Mouse (Mus musculus) forebrain, embryonic 14.5 days (tissue): ENCODE results near the gene Hist1h3e. TPM values are rescaled to one million over a fixed set of nuclear protein-coding genes. Genes with fewer than 3 reads are reported as not detected.
"Not testable (repeated sequence)": the region's sequence is repeated elsewhere in the genome, so short reads cannot be mapped to it uniquely, and the experiment has no call there.

Source experiments
- ATAC-seq: fragments of 200-750 bp; cut with Nextera tagmentation; 2 replicates; pipeline ENCODE4 v1.8.0; 2017; ENCODE audit warnings: mild to moderate bottlenecking, moderate library complexity
- DNase-seq: peaks from one replicate; pipeline ENCODE4 v3.0.0-alpha.2; 2015; ENCODE audit warnings: low spot score
- H3K27ac ChIP-seq: fragments of 300-500 bp; sonication (generic); 2 replicates; pipeline ENCODE4 v1.5.1; 2014; ENCODE audit warnings: low read depth, mild to moderate bottlenecking, control low read depth, low read length, moderate library complexity
- H3K27me3 ChIP-seq: fragments of 300-500 bp; sonication (generic); replicated peaks from 2 replicates; pipeline ENCODE4 v1.6.1; 2014; ENCODE audit warnings: low read length, control low read depth, mixed read lengths; ENCODE audit not compliant: control insufficient read depth, insufficient read depth
- H3K36me3 ChIP-seq: fragments of 300-500 bp; sonication (generic); 2 replicates; pipeline ENCODE4 v1.6.1; 2014; ENCODE audit warnings: low read length, control low read depth; ENCODE audit not compliant: control insufficient read depth, insufficient read depth
- H3K4me1 ChIP-seq: fragments of 300-500 bp; sonication (generic); 2 replicates; pipeline ENCODE4 v1.6.1; 2014; ENCODE audit warnings: antibody characterized with exemption, low read length, control low read depth; ENCODE audit not compliant: control insufficient read depth, insufficient read depth
- H3K4me2 ChIP-seq: fragments of 300-500 bp; sonication (generic); 2 replicates; pipeline ENCODE4 v1.6.1; 2014; ENCODE audit warnings: mild to moderate bottlenecking, control low read depth, low read length
- H3K4me3 ChIP-seq: fragments of 300-500 bp; sonication (generic); 2 replicates; pipeline ENCODE4 v1.5.1; 2014; ENCODE audit warnings: low read depth, low read length, control low read depth
- H3K9ac ChIP-seq: fragments of 300-500 bp; sonication (generic); 2 replicates; pipeline ENCODE4 v1.6.1; 2014; ENCODE audit warnings: mild to moderate bottlenecking, low read length, control low read depth, moderate library complexity
- H3K9me3 ChIP-seq: fragments of 300-500 bp; sonication (generic); replicated peaks from 2 replicates; pipeline ENCODE4 v1.6.1; 2016; ENCODE audit warnings: low read length, control low read depth, mixed read lengths; ENCODE audit not compliant: control insufficient read depth
- WGBS: fragments of 180-500 bp; shearing (Covaris S2); extraction: QIAGEN DNeasy Blood & Tissue Kit; methylation state at CpG from one replicate; pipeline ENCODE4 v1.1.7; 2014; 5-methylcytosine and 5-hydroxymethylcytosine counted together
- polyA plus RNA-seq: library from polyadenylated mRNA; unstranded; fragments of >200 nt; fragmentation: Nextera tagmentation; extraction: Ambion mirVana; gene quantifications from 2 replicates; pipeline ENCODE4 v1.2.1, GENCODE M21; 2014

The Hist1h3e gene
- 3.4 and 5.7 TPM in 2 replicates for polyA plus RNA-seq

GRCm38 (mm10) chr13:23561883-23562659 lies at the start of gene Hist1h3e:
TSS of gene Hist1h3e (minus strand) at chr13:23562369.
- WGBS = under 1% methylated on average over 33 of the region's 67 CpGs

DNA sequence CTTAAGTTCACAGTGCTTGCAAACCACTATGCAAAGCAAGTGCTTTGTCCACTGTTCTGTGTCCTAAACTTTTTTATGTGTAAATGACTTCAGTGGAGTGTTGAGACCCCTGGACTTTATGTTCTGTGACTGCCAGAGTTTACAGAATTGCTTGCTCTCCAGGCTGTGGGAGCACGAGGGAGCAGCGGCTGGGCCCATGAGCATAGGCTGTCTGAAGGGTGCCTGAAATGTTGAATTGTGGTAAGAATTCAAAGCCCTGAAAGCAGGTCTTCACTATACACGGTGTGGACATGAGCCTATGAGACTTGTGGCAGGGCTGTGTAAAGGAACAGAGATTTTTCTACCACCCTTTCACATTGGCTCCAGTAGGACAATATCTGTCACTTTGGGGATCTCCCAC lies 49.5 kb upstream of the Hist1h3e start:
- no peak overlapping the region for H3K4me3 ChIP-seq
- H3K4me2 ChIP-seq = no peak overlapping the region
- H3K27ac ChIP-seq = no peak overlapping the region
- WGBS = 91% methylated on average over 3 of the region's 3 CpGs
- no peaks in the 10 kb centered on the region for H3K27me3 ChIP-seq
- no peak for ATAC-seq
- H3K36me3 ChIP-seq = no peaks in the 10 kb centered on the region
- no peak overlapping the region for H3K9ac ChIP-seq
- no peaks in the 10 kb centered on the region for H3K4me1 ChIP-seq
- no peak for DNase-seq
- H3K9me3 ChIP-seq = no peaks in the 10 kb centered on the region

More at GRCm38 (mm10) chr13:23561883-23562659, at the start of gene Hist1h3e:
- H3K36me3 ChIP-seq, H3K4me1 ChIP-seq, H3K9me3 ChIP-seq, H3K27me3 ChIP-seq: not testable (repeated sequence)
- ATAC-seq (peak; percentile 95), DNase-seq (peak; percentile 99)
- H3K27ac ChIP-seq = peak within 1 kb of the TSS; percentile 98
- H3K4me3 ChIP-seq = peak within 1 kb of the TSS; percentile 38
- H3K4me2 ChIP-seq = peak within 1 kb of the TSS; percentile 68
- H3K9ac ChIP-seq = peak within 1 kb of the TSS; percentile 66

DNA sequence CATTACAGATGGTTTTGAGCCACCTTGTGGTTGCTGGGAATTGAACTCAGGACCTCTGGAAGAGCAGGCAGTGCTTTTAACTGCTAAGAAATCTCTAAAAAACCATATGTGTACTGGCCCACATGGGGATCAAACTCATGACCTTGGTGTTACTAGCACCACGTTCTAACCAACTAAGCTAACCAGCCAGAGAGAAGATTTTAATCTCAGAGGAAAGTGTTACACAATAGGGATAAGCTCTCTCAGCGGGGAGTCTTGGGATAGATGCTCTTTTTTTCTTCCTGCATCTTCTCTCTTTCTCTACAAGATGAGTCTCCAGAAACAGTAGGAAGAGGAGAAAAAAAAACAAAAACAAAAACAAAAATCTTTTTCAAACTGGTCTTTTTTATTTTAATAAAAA lies 48.2 kb upstream of the Hist1h3e start:
- Histone ChIP-seq H3K27me3 (no peaks in the 10 kb centered on the region), H3K4me3 (no peak overlapping the region), H3K9me3 (no peaks in the 10 kb centered on the region), H3K4me1 (no peaks in the 10 kb centered on the region), H3K9ac (no peak overlapping the region), H3K36me3 (no peaks in the 10 kb centered on the region), H3K4me2 (no peak overlapping the region), H3K27ac (no peak overlapping the region)
- ATAC-seq (no peak), DNase-seq (no peak)
- 77% methylated on average over 2 of the region's 2 CpGs for WGBS

DNA sequence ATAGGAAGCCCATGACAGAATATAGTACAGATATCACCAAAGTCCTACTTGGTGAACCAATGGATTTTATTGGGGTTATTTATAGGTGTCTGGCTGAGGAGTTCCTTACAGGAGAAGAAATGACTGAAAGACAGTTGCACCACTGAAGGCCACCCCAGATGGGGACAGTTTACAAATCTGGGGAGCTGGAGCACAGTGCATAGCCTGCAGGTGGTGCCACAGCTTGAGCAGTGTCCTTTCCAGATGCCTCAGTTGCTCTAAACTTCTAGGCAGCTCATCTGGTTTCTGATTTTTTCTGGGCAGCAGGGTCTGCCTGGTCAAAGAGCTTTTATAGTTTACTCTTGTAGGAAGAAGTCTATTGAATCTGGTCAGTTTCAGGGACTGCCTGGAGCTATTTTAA lies 47.7 kb upstream of the Hist1h3e start:
- Histone ChIP-seq H3K36me3 (no peaks in the 10 kb centered on the region), H3K4me2 (no peak overlapping the region), H3K27me3 (no peaks in the 10 kb centered on the region), H3K4me3 (no peak overlapping the region), H3K9ac (no peak overlapping the region), H3K4me1 (no peaks in the 10 kb centered on the region), H3K9me3 (no peaks in the 10 kb centered on the region), H3K27ac (no peak overlapping the region)
- no peak for ATAC-seq
- DNase-seq = no peak

DNA sequence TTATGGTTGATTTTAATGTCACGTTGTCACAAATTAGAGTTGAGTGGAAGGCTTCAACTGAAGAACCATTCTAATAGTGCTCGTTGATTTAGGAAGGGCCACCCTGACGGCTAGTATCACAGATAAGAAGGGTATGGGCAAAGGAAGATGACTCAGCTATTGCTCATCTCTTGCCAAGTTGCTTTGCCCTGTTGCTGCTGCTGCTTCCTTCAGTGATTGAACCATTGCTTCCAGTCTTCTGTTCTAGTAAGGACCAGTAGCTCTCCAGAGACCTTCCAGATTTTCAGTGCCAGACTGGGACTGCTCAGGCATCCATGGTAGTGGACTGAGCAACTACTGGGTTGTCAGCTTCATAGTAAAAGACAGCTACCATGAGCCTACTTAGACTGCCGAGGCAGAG lies 47.0 kb upstream of the Hist1h3e start:
- Histone ChIP-seq H3K36me3 (no peaks in the 10 kb centered on the region), H3K9ac (no peak overlapping the region), H3K9me3 (no peaks in the 10 kb centered on the region), H3K4me1 (no peaks in the 10 kb centered on the region), H3K27me3 (no peaks in the 10 kb centered on the region), H3K4me3 (no peak overlapping the region), H3K27ac (no peak overlapping the region), H3K4me2 (no peak overlapping the region)
- no peak for DNase-seq
- ATAC-seq = no peak
- WGBS = 88% methylated on average over 4 of the region's 4 CpGs

- Histone ChIP-seq H3K27me3 (no peaks in the 10 kb centered on the region), H3K36me3 (no peaks in the 10 kb centered on the region), H3K27ac (no peak overlapping the region), H3K4me2 (no peak overlapping the region), H3K9me3 (no peaks in the 10 kb centered on the region), H3K4me3 (no peak overlapping the region), H3K4me1 (no peaks in the 10 kb centered on the region), H3K9ac (no peak overlapping the region)
- DNase-seq = no peak
- 88% methylated on average over 3 of the region's 3 CpGs for WGBS
- ATAC-seq = no peak
Observed at GRCm38 (mm10) chr13:23605052-23605451, 42.9 kb upstream of the Hist1h3e start.

DNA sequence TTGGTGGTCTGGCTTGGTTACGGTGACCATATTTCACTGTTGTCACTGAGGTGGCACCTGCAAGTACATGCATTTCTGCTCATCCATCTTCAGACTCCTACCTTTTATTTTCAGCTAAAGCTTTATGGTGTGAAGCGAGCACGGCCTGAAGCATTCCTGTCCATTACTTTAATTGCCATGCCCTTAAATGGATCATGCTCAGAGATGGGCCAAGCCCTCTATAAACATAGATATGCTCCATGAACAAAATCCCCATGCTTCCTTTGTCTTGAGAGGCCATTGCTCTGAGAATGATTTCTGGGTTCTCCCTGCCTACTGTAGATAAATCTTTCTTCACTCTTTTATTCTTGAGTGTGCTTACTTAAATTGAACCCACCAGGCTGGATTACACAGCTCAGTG lies 42.3 kb upstream of the Hist1h3e start:
- Histone ChIP-seq H3K9ac (no peak overlapping the region), H3K9me3 (no peaks in the 10 kb centered on the region), H3K27me3 (no peaks in the 10 kb centered on the region), H3K36me3 (no peaks in the 10 kb centered on the region), H3K4me1 (no peaks in the 10 kb centered on the region), H3K4me3 (no peak overlapping the region), H3K4me2 (no peak overlapping the region), H3K27ac (no peak overlapping the region)
- DNase-seq = no peak
- ATAC-seq = no peak
- 97% methylated on average over 3 of the region's 3 CpGs for WGBS

DNA sequence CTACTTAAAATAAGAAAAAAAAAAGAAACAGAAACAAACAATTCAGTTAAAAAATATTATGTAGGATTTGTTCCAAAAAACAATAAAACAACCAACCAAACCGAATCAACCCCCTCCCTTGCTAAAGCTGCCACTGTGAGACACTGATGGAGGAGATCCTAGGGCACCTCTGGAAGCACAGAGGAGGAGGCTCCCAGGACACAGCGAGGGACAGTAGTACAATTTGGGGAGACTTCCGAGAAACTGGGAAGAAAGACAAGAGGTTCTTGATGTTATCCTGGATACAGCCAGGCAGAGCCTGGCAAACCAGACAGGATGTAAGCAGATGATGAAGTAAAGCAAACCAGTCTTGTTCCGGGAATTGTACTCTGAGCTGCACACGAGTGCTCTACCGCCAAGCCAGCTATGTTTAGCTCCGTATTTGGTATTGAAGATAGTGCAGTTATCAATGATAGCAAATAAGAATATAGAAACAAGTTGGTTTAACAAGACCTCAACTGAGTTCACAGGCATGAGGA lies 41.1 kb upstream of the Hist1h3e start:
- H3K4me1 ChIP-seq = no peaks in the 10 kb centered on the region
- H3K9me3 ChIP-seq = no peaks in the 10 kb centered on the region
- DNase-seq (no peak), ATAC-seq (no peak)
- no peaks in the 10 kb centered on the region for H3K36me3 ChIP-seq
- H3K4me2 ChIP-seq = no peak overlapping the region
- H3K4me3 ChIP-seq = no peak overlapping the region
- 90% methylated on average over 7 of the region's 7 CpGs for WGBS
- H3K27ac ChIP-seq = no peak overlapping the region
- no peaks in the 10 kb centered on the region for H3K27me3 ChIP-seq
- H3K9ac ChIP-seq = no peak overlapping the region

- H3K36me3 ChIP-seq = no peaks in the 10 kb centered on the region
- peak; percentile 61; the same call in 1 of the 2 replicates for ATAC-seq
- H3K4me3 ChIP-seq = no peak overlapping the region
- WGBS = 7% methylated on average over 9 of the region's 9 CpGs
- no peak overlapping the region for H3K9ac ChIP-seq
- no peaks in the 10 kb centered on the region for H3K27me3 ChIP-seq
- peak; percentile 88 for DNase-seq
- no peaks in the 10 kb centered on the region for H3K4me1 ChIP-seq
- no peaks in the 10 kb centered on the region for H3K9me3 ChIP-seq
- no peak overlapping the region for H3K4me2 ChIP-seq
- no peak overlapping the region for H3K27ac ChIP-seq
Observed at GRCm38 (mm10) chr13:23597957-23598356, 35.8 kb upstream of the Hist1h3e start.
